Mouse (Mus musculus): Measurements from ENCODE around the gene Lamb2. TPM values are rescaled to one million over a fixed set of nuclear protein-coding genes. Genes with fewer than 3 reads are reported as not detected.

Lamb2 gene
- 10 to 100 TPM; 30.6 to 31.9 TPM for total RNA-seq (2021)

- intact Hi-C loops (cut with DNase I): no loop called here
- peak in 1 of 2 experiments; percentile 14 for DNase-seq (ENCODE audit: low spot score in 2 of 2)
Measured at GRCm38 (mm10) chr9:108479721-108480351, at the start of gene Lamb2. Lamb2 (plus strand) TSS chr9:108479736.

- DNase-seq (ENCODE audit: low spot score in 2 of 2): no peak
- intact Hi-C loops (cut with DNase I): no loop called here
Measured at GRCm38 (mm10) chr9:108431431-108432067, 48.0 kb upstream of the Lamb2 start.

- no peak for DNase-seq (ENCODE audit: low spot score in 2 of 2)
- intact Hi-C loops (cut with DNase I): no loop called here
Measured at GRCm38 (mm10) chr9:108436182-108436581, 43.4 kb upstream of the Lamb2 start, which contains the start of gene BC048562. BC048562 (plus strand) TSS chr9:108436482.

- intact Hi-C loops (cut with DNase I): no loop called here
Measured at GRCm38 (mm10) chr9:108439176-108439575, 40.4 kb upstream of the Lamb2 start.

GRCm38 (mm10) chr9:108440485-108440884 is 39.1 kb upstream of the Lamb2 start:
- intact Hi-C loops (cut with DNase I): no loop called here
- DNase-seq (ENCODE audit: low spot score in 2 of 2): peak; percentile 30 to 84

More at GRCm38 (mm10) chr9:108439176-108439575, 40.4 kb upstream of the Lamb2 start:
- peak in 1 of 2 experiments; percentile 56 for DNase-seq (ENCODE audit: low spot score in 2 of 2)

- peak; percentile 58 to 91 for DNase-seq (ENCODE audit: low spot score in 2 of 2)
- intact Hi-C loops (cut with DNase I): no loop called here
Measured at GRCm38 (mm10) chr9:108441236-108441919, 38.2 kb upstream of the Lamb2 start.

GRCm38 (mm10) chr9:108445125-108445524 is 34.4 kb upstream of the Lamb2 start:
- DNase-seq (ENCODE audit: low spot score in 2 of 2): no peak
- intact Hi-C loops (cut with DNase I): no loop called here

- intact Hi-C loops (cut with DNase I): no loop called here
Measured at GRCm38 (mm10) chr9:108449860-108450259, 29.7 kb upstream of the Lamb2 start.

GRCm38 (mm10) chr9:108450292-108451169 is 29.0 kb upstream of the Lamb2 start:
- peak; percentile 45 to 75 for DNase-seq (ENCODE audit: low spot score in 2 of 2)
- intact Hi-C loops (cut with DNase I): no loop called here

More at GRCm38 (mm10) chr9:108449860-108450259, 29.7 kb upstream of the Lamb2 start:
- peak; percentile 69 to 74 for DNase-seq (ENCODE audit: low spot score in 2 of 2)

GRCm38 (mm10) chr9:108451170-108451493 is 28.4 kb upstream of the Lamb2 start:
- intact Hi-C loops (cut with DNase I): no loop called here
- DNase-seq (ENCODE audit: low spot score in 2 of 2): peak in 1 of 2 experiments; percentile 25

GRCm38 (mm10) chr9:108451519-108452160 is 27.9 kb upstream of the Lamb2 start:
- intact Hi-C loops (cut with DNase I): loop anchor here (2.0 kb wide), 1 partner anchor 51 kb away; no protein-coding TSS in a partner anchor
- DNase-seq (ENCODE audit: low spot score in 2 of 2): no peak

GRCm38 (mm10) chr9:108452291-108452906 is 27.1 kb upstream of the Lamb2 start:
- DNase-seq (ENCODE audit: low spot score in 2 of 2): peak; percentile 85 to 89
- intact Hi-C loops (cut with DNase I): loop anchor here (2.0 kb wide), 1 partner anchor 52 kb away; no protein-coding TSS in a partner anchor

GRCm38 (mm10) chr9:108452911-108453310 is 26.6 kb upstream of the Lamb2 start:
- intact Hi-C loops (cut with DNase I): loop anchor here (2.0 kb wide), 1 partner anchor 52 kb away; no protein-coding TSS in a partner anchor
- DNase-seq (ENCODE audit: low spot score in 2 of 2): no peak

- intact Hi-C loops (cut with DNase I): loop anchor here (2.0 kb wide), 1 partner anchor 53 kb away; no protein-coding TSS in a partner anchor
- DNase-seq (ENCODE audit: low spot score in 2 of 2): peak in 1 of 2 experiments; percentile 61
Measured at GRCm38 (mm10) chr9:108453458-108453857, 26.1 kb upstream of the Lamb2 start.

- DNase-seq (ENCODE audit: low spot score in 2 of 2): no peak
- intact Hi-C loops (cut with DNase I): no loop called here
Measured at GRCm38 (mm10) chr9:108454429-108454828, 25.1 kb upstream of the Lamb2 start.

- intact Hi-C loops (cut with DNase I): no loop called here
- no peak for DNase-seq (ENCODE audit: low spot score in 2 of 2)
Measured at GRCm38 (mm10) chr9:108455747-108456571, 23.6 kb upstream of the Lamb2 start.

- intact Hi-C loops (cut with DNase I): no loop called here
Measured at GRCm38 (mm10) chr9:108456953-108457352, 22.6 kb upstream of the Lamb2 start.

GRCm38 (mm10) chr9:108459939-108460318 is 19.6 kb upstream of the Lamb2 start:
- DNase-seq (ENCODE audit: low spot score in 2 of 2): no peak
- intact Hi-C loops (cut with DNase I): no loop called here

More at GRCm38 (mm10) chr9:108456953-108457352, 22.6 kb upstream of the Lamb2 start:
- DNase-seq (ENCODE audit: low spot score in 2 of 2): no peak
